Mouse (Mus musculus) embryonic facial prominence, embryonic 13.5 days (tissue): Measurements from ENCODE around the gene Sh3rf1. TPM values are rescaled to one million over a fixed set of nuclear protein-coding genes. Genes with fewer than 3 reads are reported as not detected.

Source experiments
- ATAC-seq: fragments of 200-750 bp; cut with Nextera tagmentation; 2 replicates; pipeline ENCODE4 v1.8.0; 2017; ENCODE audit warnings: low read depth; ENCODE audit not compliant: insufficient number of reproducible peaks, insufficient read depth, low FRiP score, low TSS enrichment
- H3K27ac ChIP-seq: fragments of 300-500 bp; sonication (generic); 2 replicates; pipeline ENCODE4 v1.5.1; 2015; ENCODE audit warnings: moderate library complexity, mild to moderate bottlenecking, inconsistent platforms
- H3K27me3 ChIP-seq: fragments of 300-500 bp; sonication (generic); 2 replicates; pipeline ENCODE4 v1.6.1; 2015; ENCODE audit warnings: mild to moderate bottlenecking, inconsistent platforms
- H3K36me3 ChIP-seq: fragments of 300-500 bp; sonication (generic); 2 replicates; pipeline ENCODE4 v1.6.1; 2015; ENCODE audit warnings: mild to moderate bottlenecking, inconsistent platforms
- H3K4me1 ChIP-seq: fragments of 300-500 bp; sonication (generic); 2 replicates; pipeline ENCODE4 v1.6.1; 2015; ENCODE audit warnings: inconsistent platforms
- H3K4me2 ChIP-seq: fragments of 300-500 bp; sonication (generic); 2 replicates; pipeline ENCODE4 v1.6.1; 2015; ENCODE audit warnings: moderate library complexity, mild to moderate bottlenecking, inconsistent platforms
- H3K4me3 ChIP-seq: fragments of 300-500 bp; sonication (generic); 2 replicates; pipeline ENCODE4 v1.5.1; 2015; ENCODE audit warnings: mild to moderate bottlenecking, inconsistent platforms
- H3K9ac ChIP-seq: fragments of 300-500 bp; sonication (generic); 2 replicates; pipeline ENCODE4 v1.6.1; 2015; ENCODE audit warnings: mild to moderate bottlenecking, inconsistent platforms
- H3K9me3 ChIP-seq: fragments of 300-500 bp; sonication (generic); 2 replicates; pipeline ENCODE4 v1.6.1; 2016; ENCODE audit warnings: inconsistent platforms
- WGBS: fragments of 180-500 bp; shearing (Covaris S2); methylation state at CpG from one replicate; pipeline ENCODE4 v1.1.7; 2015; ENCODE audit warnings: mixed read lengths; 5-methylcytosine and 5-hydroxymethylcytosine counted together
- polyA plus RNA-seq: library from polyadenylated mRNA; unstranded; fragments of >200 nt; fragmentation: Nextera tagmentation; extraction: Ambion mirVana; gene quantifications from 2 replicates; pipeline ENCODE4 v1.2.1, GENCODE M21; 2015

Gene Sh3rf1
- polyA plus RNA-seq, 1 experiment from 2014 or later = 14.9 TPM

DNA sequence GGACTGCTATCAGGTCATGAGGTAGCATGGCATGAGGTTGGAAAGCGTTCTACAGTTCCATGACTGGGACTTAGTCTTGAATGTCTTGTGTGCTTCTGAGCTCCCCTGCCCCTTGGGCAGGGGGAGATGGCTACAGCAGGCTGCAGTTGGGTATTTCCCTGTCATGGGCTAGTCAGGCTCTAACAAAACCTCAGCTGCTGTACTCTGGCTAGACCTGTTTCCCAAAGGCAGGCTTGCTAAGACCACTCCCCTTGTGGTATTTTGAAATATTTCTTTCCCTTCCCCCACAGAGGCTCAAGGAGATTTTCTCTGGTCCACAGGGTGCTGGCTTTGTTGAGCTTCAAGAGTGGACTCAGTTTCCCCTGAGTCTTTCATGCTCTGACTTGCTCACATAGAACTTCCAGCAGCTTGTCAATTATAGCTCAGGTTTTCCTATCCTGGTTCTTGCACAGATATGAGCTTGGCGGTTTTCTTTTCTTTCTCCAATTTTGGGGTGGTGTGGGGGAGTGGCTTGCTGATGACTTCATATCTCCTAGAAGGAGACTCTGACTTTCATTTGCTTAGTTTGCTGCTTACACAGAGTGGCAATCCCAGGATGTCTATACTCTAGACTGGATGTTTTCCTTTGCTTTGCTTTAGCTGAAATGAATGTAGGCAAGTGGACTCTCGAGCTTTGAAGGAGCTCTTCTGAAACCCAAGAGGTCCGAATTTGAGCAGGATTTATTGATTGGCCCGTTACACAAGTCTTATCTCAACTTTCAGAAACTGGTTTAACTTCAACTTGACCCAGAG is 20.4 kb upstream of the Sh3rf1 start:
- no peaks in the 10 kb centered on the region for H3K27me3 ChIP-seq
- no peak overlapping the region for H3K4me2 ChIP-seq
- H3K36me3 ChIP-seq = no peaks in the 10 kb centered on the region
- no peak overlapping the region for H3K27ac ChIP-seq
- 77% methylated on average over 5 of the region's 5 CpGs for WGBS
- no peak overlapping the region for H3K9ac ChIP-seq
- H3K4me1 ChIP-seq = peaks cover 12% of the 10 kb centered on the region; the same call in 1 of the 2 replicates
- no peak overlapping the region for H3K4me3 ChIP-seq
- H3K9me3 ChIP-seq = no peaks in the 10 kb centered on the region
- ATAC-seq = no peak

DNA sequence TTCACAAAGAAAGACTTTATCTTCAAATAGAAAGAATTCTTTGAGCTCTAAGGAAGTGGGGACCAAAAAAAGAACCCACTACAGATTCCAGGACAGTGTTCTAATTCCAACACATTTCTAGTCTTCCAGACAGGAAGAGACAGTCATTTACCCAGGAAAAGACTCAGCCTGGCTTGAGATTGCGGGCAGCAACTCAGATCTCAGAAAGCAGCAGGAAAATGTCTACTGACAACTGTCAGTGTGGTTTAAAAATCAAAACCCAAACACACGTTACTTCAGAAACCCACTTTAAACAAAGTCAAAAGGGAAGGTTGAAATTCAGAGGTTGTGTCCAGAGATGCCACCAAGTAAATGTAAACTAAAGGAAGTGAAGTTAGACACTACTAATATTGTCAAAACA is 16.8 kb upstream of the Sh3rf1 start:
- Histone ChIP-seq H3K36me3 (no peaks in the 10 kb centered on the region), H3K4me1 (peaks cover 12% of the 10 kb centered on the region; the same call in 1 of the 2 replicates), H3K9ac (no peak overlapping the region), H3K4me3 (no peak overlapping the region), H3K4me2 (no peak overlapping the region), H3K27me3 (no peaks in the 10 kb centered on the region), H3K27ac (no peak overlapping the region), H3K9me3 (no peaks in the 10 kb centered on the region)
- ATAC-seq = no peak
- 41% methylated on average over 2 of the region's 2 CpGs for WGBS

DNA sequence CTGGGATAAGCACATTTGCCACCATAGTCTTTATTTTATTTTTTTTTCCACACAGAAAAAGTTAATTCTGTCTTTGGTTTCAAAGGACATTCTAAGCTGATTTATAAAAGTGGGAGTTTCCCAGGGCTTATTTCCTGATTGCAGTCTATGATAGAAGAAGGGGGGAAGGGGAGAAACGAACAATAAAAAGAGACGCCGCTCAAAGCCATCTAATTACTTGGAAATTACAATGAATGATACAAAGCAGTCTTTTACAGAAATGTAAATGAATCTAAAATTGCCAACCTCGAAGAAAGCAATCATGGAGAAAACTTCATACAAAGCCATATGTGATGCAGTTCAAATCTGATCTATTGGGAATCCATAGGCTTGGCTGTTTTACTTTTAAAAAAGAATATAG is 16.0 kb upstream of the Sh3rf1 start:
- Histone ChIP-seq H3K4me2 (no peak overlapping the region), H3K36me3 (no peaks in the 10 kb centered on the region), H3K9ac (no peak overlapping the region), H3K4me1 (peaks cover 6% of the 10 kb centered on the region; the same call in 1 of the 2 replicates), H3K9me3 (no peaks in the 10 kb centered on the region), H3K27me3 (no peaks in the 10 kb centered on the region), H3K4me3 (no peak overlapping the region), H3K27ac (no peak overlapping the region)
- 70% methylated on average over 4 of the region's 4 CpGs for WGBS
- ATAC-seq = no peak

DNA sequence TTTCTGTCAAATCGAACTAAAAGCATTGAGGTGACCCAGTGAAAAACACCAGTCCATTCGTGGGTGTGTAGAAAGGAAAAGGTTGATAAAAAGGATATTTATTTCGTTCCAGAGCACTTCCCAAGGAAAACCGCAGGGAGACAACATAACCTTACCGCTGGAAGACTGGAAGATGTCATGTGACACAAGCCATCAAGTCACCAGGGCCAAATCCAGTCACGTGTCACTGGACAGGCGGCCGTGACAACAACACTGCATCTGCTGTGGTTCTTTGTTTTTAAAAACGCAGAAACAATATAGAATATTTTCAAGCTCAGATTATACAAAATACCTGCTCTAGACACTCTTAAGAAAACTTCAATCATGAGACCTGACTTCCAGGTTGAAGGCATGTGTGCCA is 15.0 kb upstream of the Sh3rf1 start:
- no peak for ATAC-seq
- Histone ChIP-seq H3K27me3 (no peaks in the 10 kb centered on the region), H3K9ac (no peak overlapping the region), H3K4me2 (no peak overlapping the region), H3K4me1 (no peaks in the 10 kb centered on the region), H3K36me3 (no peaks in the 10 kb centered on the region), H3K9me3 (no peaks in the 10 kb centered on the region), H3K4me3 (no peak overlapping the region), H3K27ac (no peak overlapping the region)
- 86% methylated on average over 9 of the region's 9 CpGs for whole genome bisulfite sequencing

DNA sequence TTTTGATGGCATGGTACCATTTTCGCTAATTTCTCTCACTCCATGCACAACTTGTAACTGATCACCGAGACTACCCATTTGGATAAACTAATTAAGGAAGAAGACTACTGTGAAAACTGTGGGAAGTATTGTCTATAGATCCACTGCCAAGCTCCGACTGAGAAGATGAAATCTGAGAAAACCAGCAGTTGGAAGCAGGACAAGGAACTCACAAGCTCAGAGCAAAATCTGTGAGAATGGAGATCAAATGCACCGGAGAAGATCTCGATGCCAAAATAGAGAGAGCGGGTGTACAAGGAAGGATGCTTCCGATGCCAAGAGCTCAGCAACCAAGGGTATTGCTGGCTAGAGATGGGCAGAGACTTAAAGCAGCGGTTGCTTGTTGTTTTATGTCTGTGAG is 12.8 kb upstream of the Sh3rf1 start:
- Histone ChIP-seq H3K4me3 (no peak overlapping the region), H3K4me2 (no peak overlapping the region), H3K36me3 (no peaks in the 10 kb centered on the region), H3K27ac (no peak overlapping the region), H3K27me3 (no peaks in the 10 kb centered on the region), H3K9ac (no peak overlapping the region), H3K4me1 (0 out of 2 replicates have a peak, but pooled peaks cover 4% of the 10 kb centered on the region), H3K9me3 (no peaks in the 10 kb centered on the region)
- 65% methylated on average over 8 of the region's 8 CpGs for WGBS
- no peak for ATAC-seq

DNA sequence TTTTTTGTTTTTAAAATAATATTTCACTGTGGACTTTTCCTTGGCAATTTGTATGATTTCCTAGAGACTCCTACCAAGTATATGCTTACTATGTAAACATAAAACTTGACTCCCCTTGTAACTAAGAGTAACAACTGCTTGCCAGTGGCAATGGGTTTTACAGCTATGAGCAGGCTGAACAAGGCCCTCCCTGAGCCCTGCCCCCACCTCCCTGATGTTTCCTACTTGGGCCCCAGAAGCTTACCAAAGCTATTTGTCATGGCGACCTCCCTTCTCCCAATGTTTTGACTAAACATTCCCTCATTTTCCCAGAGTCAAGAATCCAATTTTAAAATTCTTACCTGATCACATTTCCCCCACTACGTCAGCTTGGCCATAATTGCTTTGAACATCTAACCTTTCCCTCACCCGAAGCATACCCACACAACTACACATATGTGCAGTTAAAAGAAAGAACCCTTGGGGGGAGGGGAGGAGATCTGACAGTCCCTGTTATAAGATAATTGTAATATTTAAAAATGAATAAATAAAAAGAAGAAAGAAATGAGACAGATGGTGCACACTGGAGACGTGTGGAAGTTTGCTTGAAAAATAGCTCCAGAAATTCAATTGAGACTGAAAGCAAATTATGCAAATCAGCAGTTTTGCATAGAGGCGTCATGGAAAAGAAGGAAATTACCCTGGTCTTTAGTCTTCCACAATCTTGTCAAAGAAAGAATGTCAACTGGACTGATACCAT is 8.4 kb upstream of the Sh3rf1 start:
- WGBS = 35% methylated on average over 5 of the region's 5 CpGs
- Histone ChIP-seq H3K4me3 (no peak overlapping the region), H3K27me3 (no peaks in the 10 kb centered on the region), H3K9ac (no peak overlapping the region), H3K36me3 (no peaks in the 10 kb centered on the region), H3K4me2 (no peak overlapping the region), H3K27ac (no peak overlapping the region), H3K4me1 (peaks cover 10% of the 10 kb centered on the region), H3K9me3 (no peaks in the 10 kb centered on the region)
- ATAC-seq = no peak

DNA sequence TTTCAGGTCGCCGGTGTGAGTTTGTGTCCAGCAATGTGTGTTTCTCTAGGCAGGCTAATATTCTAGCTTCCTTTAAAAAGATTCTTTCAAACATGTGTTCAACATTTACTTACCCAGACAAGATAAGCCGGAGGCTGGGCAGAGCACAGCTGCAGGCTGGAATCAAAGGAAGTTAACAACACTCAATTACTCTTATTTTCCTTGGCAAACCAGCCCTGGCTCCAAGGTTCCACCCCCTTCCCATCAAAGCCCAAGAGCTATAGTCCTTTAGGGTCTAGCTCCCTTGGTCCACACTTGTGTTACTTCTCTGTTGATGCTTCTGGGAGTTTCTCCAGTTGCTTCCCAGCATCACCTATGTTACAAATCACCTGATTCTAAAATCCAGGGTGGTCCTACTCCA is 6.7 kb upstream of the Sh3rf1 start:
- Histone ChIP-seq H3K27me3 (no peaks in the 10 kb centered on the region), H3K4me1 (peaks cover 10% of the 10 kb centered on the region), H3K9me3 (no peaks in the 10 kb centered on the region), H3K4me3 (no peak overlapping the region), H3K27ac (no peak overlapping the region), H3K9ac (no peak overlapping the region), H3K4me2 (no peak overlapping the region), H3K36me3 (no peaks in the 10 kb centered on the region)
- 36% methylated on average over 3 of the region's 3 CpGs for WGBS
- ATAC-seq = no peak

DNA sequence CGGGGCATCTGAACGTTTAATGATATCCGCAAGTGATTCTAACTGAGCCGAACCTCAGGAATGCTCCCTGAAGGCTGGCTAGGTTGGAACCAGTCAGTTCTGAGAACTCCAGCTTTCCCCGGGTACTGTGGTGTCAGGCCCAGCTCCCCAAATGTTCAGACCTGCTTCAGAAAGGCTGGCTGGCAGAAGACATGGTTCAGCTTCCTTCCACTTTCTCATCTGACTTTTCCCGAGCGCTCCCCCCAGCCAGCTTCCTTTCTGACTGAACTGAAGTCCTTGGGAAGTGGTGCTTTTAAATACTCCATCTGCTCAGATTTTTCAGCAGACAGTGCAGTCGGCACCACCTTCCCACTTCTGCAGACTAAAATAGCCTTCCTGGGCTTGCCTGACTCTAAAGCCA is 6.2 kb upstream of the Sh3rf1 start:
- Histone ChIP-seq H3K9ac (no peak overlapping the region), H3K27ac (no peak overlapping the region), H3K4me2 (no peak overlapping the region), H3K27me3 (no peaks in the 10 kb centered on the region), H3K4me3 (no peak overlapping the region), H3K4me1 (peaks cover 10% of the 10 kb centered on the region), H3K9me3 (no peaks in the 10 kb centered on the region), H3K36me3 (no peaks in the 10 kb centered on the region)
- WGBS = 72% methylated on average over 8 of the region's 8 CpGs
- no peak for ATAC-seq

DNA sequence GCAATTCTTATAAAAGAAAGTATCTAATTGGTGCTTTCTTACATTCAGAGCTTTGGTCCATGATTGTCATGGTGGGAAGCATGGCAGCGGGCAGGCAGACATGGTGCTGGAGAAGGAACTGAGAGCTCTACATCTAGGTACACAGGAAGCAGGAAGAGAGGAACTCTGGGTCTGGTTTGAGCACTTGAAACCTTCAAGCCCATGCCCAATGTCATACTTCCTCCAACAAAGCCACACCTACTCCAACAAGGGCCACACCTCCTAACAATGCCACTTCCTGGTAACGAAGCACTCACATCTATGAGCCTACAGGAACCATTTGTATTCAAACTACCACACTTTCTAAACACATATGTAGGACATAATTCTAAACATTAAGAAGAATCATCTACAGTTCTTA is 5.2 kb upstream of the Sh3rf1 start:
- Histone ChIP-seq H3K9ac (no peak overlapping the region), H3K27me3 (no peaks in the 10 kb centered on the region), H3K4me2 (no peak overlapping the region), H3K9me3 (no peaks in the 10 kb centered on the region), H3K4me3 (no peak overlapping the region), H3K27ac (no peak overlapping the region), H3K4me1 (peaks cover 10% of the 10 kb centered on the region), H3K36me3 (no peaks in the 10 kb centered on the region)
- WGBS = 95% methylated on average over 2 of the region's 2 CpGs
- ATAC-seq = no peak

DNA sequence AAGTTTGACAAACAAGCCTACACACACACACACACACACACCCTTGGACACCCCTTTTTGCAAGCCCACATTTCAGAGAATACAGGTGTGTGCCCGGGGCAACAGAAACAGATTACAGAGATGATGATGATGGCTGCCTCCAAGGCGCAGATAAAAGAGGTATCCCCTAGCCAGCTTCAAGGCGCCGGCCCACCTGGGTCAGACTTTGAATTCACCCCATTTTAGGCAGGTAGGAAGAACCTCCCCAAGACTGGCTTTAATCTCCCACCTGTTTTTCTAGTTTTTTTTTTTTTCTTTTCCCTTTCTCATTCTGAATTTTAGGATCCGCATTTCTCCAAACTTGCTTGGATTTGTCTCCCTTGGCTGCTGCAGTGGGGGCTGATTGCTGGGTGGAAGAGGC is 389 bp upstream of the Sh3rf1 start:
- H3K4me2 ChIP-seq = peak overlapping the region; percentile 84
- H3K27ac ChIP-seq = peak overlapping the region; percentile 85; the same call in 1 of the 2 replicates
- peak overlapping the region; percentile 86 for H3K4me3 ChIP-seq
- WGBS = 18% methylated on average over 5 of the region's 5 CpGs
- peak overlapping the region; percentile 86 for H3K9ac ChIP-seq
- no peak for ATAC-seq
- peaks cover 25% of the 10 kb centered on the region for H3K4me1 ChIP-seq
- no peaks in the 10 kb centered on the region for H3K9me3 ChIP-seq
- no peaks in the 10 kb centered on the region for H3K27me3 ChIP-seq
- no peaks in the 10 kb centered on the region for H3K36me3 ChIP-seq

DNA sequence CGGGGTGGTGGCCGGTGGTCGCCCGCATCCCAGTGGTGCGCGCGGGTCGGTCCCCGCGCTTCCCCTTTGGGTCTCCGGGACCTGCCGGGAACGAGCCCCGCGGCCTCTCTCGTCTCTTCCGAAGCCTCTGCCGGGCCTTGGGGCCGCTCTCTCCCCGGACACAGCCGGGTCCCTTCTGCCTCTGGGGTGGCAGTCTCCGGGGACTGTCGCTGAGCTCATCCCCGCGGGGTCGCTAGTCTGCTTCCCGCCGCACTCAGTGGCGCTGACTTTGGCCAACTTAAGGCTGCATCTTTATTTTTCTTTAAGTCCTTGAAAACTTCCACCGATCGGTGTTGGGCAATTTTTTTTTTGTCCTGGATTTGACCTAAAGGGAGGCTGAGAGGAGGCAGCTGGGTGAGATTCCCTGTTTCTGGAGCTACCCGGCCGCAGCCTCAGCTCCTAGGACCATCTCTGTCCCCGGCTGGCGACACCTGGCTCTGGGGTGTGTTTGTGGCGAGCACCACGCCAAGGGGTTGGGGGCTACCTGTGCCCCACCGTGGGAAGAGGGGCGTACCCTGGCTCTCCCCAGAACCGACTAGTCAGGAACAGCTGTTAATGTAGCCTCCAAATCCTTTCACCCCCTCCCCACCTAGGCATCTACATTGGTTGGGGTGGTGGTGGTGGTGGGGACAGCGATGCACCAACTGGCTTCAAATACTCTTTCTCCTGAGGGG is 864 bp downstream of the Sh3rf1 start:
- ATAC-seq = peak; percentile 43; the same call in 1 of the 2 replicates
- H3K9ac ChIP-seq = peak overlapping the region; percentile 86
- H3K27me3 ChIP-seq = no peaks in the 10 kb centered on the region
- no peaks in the 10 kb centered on the region for H3K9me3 ChIP-seq
- H3K4me3 ChIP-seq = peak overlapping the region; percentile 86
- no peaks in the 10 kb centered on the region for H3K36me3 ChIP-seq
- under 1% methylated on average over 40 of the region's 41 CpGs for WGBS
- H3K27ac ChIP-seq = peak overlapping the region; percentile 85
- peak overlapping the region; percentile 84 for H3K4me2 ChIP-seq
- peaks cover 35% of the 10 kb centered on the region for H3K4me1 ChIP-seq
